ENCODE assay signal across 22 mouse cellular contexts in the genomic region with DNA sequence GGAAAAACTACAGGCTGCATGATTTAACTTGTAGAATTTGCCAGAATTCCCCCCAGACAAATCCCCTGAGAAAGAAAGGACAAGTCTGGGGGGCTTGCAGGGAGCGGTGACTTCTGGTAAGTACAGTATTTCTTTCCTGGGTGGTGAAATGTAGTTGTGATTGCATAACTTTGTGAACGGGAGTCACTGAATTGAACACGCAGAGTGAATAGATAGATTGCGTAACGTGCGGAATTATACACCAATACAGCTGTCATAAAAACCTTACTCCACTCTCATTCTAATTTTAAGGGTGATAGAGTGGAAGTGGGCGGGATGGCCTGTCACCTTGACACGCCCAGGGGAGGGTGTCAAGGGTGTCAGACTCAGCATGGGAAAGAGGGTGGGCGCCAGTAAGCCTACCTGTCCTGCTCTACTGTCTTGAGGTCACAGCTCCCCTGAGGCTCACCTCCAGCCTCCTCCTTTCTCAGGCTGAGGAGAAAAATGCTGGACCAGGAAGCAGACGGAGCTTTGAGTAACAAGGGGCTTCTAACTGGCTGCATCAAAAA. TPM values are rescaled to one million over a fixed set of nuclear protein-coding genes. Genes with fewer than 3 reads are reported as not detected.
DNase-seq lines count a peak whose midpoint lies in the region; ATAC-seq and TF ChIP-seq lines count a peak whose summit lies in the region.
"Had no signal": no experiment of that assay in that cellular context is flagged by ENCODE, and none has a peak within 500 bp of the region (broad histone marks: within the 10 kb centered on the region; RNA-seq: fewer than 3 reads in every experiment).

No protein-coding gene starts in this region.

- H3K4me3 ChIP-seq in kidney, embryonic 15.5 days (replicated peaks) = no peak overlapping the region
- peak overlapping the region in 1 of 3 experiments; percentile 36 for H3K4me3 ChIP-seq in CH12.LX (replicated peaks in 1 of 3; ENCODE audit: low read depth in 2 of 3, low read length in 2 of 3, poor library complexity in 1 of 3)
- no peak overlapping the region for H3K4me3 ChIP-seq in intestine, postnatal 0 days (ENCODE audit: low read depth, low read length)
- H3K4me3 ChIP-seq in myocyte = no peak overlapping the region
- H3K4me3 ChIP-seq: forebrain, embryonic 15.5 days had no signal

- TF ChIP-seq POLR2A in CH12.LX (IDR thresholded peaks at IDR 0.05; ENCODE audit: low read depth, low read length) = no peak
- TF ChIP-seq POLR2A in myocyte (IDR thresholded peaks at IDR 0.05; ENCODE audit: insufficient read length, low read depth) = no peak

- no peak overlapping the region for H3K27ac ChIP-seq in kidney, embryonic 15.5 days
- no peak overlapping the region for H3K27ac ChIP-seq in CH12.LX (ENCODE audit: insufficient read depth, low read depth)
- no peak overlapping the region for H3K27ac ChIP-seq in intestine, postnatal 0 days (ENCODE audit: low read depth, low read length)
- H3K27ac ChIP-seq: forebrain, embryonic 15.5 days; hindbrain, embryonic 14.5 days; macrophage had no signal

- 0 out of 2 replicates have a peak overlapping the region, but pooled peaks have one; percentile 15 for H3K4me2 ChIP-seq in kidney, embryonic 15.5 days
- peak overlapping the region; percentile 79 for H3K4me2 ChIP-seq in CH12.LX (ENCODE audit: insufficient read depth, low read depth, poor library complexity, severe bottlenecking)
- peak overlapping the region; percentile 46 for H3K4me2 ChIP-seq in intestine, postnatal 0 days (replicated peaks; ENCODE audit: low read depth)
- H3K4me2 ChIP-seq in myocyte (ENCODE audit: low read depth) = peak overlapping the region; percentile 25
- H3K4me2 ChIP-seq: forebrain, embryonic 15.5 days; heart, embryonic 11.5 days; hindbrain, embryonic 14.5 days; lung, embryonic 14.5 days had no signal

- no peak overlapping the region for H3ac ChIP-seq in myocyte (ENCODE audit: control insufficient read depth, insufficient read length)

- DNase-seq in kidney, postnatal 10 days = no peak
- no peak for DNase-seq in CH12.LX (ENCODE audit: extremely low read depth)
- no peak for DNase-seq in cerebellum, adult 11-12 months
- no peak for DNase-seq in urinary bladder, postnatal 4 days (ENCODE audit: low spot score in 2 of 2)
- DNase-seq: adrenal gland, postnatal 25 days; cerebellum, adult 9-11 months; gastrocnemius, postnatal 36 days; heart, postnatal 14 days; kidney, adult 2 months; layer of hippocampus, postnatal 36 days; lung, embryonic 14.5 days; midbrain, embryonic 14.5 days; thymus, postnatal 4 days had no signal

- ATAC-seq in kidney, embryonic 15.5 days (replicated peaks; ENCODE audit: low FRiP score) = no peak
- peak; percentile 74 for ATAC-seq in intestine, postnatal 0 days
- no peak for ATAC-seq in cerebellum, adult (ENCODE audit: insufficient number of reproducible peaks, low FRiP score, low TSS enrichment)
- ATAC-seq: forebrain, embryonic 15.5 days had no signal

- H3K4me1 ChIP-seq in kidney, embryonic 15.5 days = peaks cover 15% of the 10 kb centered on the region; the same call in 1 of the 2 replicates
- peaks cover 5 to 17% of the 10 kb centered on the region in 2 experiments; a peak in 3 of 4 replicates for H3K4me1 ChIP-seq in CH12.LX (ENCODE audit: control insufficient read depth in 1 of 2, insufficient read depth in 2 of 2)
- peaks cover 9% of the 10 kb centered on the region; the same call in 1 of the 2 replicates for H3K4me1 ChIP-seq in intestine, postnatal 0 days (replicated peaks; ENCODE audit: control insufficient read depth, insufficient read depth, low read length)
- H3K4me1 ChIP-seq: forebrain, embryonic 15.5 days had no signal

- peaks cover 7% of the 10 kb centered on the region; the same call in 1 of the 2 replicates for H3K27me3 ChIP-seq in kidney, embryonic 15.5 days
- H3K27me3 ChIP-seq in CH12.LX (replicated peaks) = no peaks in the 10 kb centered on the region
- no peaks in the 10 kb centered on the region for H3K27me3 ChIP-seq in intestine, postnatal 0 days (replicated peaks; ENCODE audit: control insufficient read depth, insufficient read depth, low read length)
- no peaks in the 10 kb centered on the region for H3K27me3 ChIP-seq in myocyte (ENCODE audit: control insufficient read depth, insufficient read depth, insufficient read length)
- H3K27me3 ChIP-seq: forebrain, embryonic 15.5 days had no signal

- H3K36me3 ChIP-seq in kidney, embryonic 15.5 days = no peaks in the 10 kb centered on the region
- no peaks in the 10 kb centered on the region for H3K36me3 ChIP-seq in CH12.LX (replicated peaks in 1 of 2; ENCODE audit: control insufficient read depth in 1 of 2, insufficient read depth in 1 of 2, low read length in 1 of 2)
- no peaks in the 10 kb centered on the region for H3K36me3 ChIP-seq in intestine, postnatal 0 days (ENCODE audit: control insufficient read depth, insufficient read depth)
- H3K36me3 ChIP-seq in myocyte (ENCODE audit: control insufficient read depth, insufficient read depth) = no peaks in the 10 kb centered on the region
- H3K36me3 ChIP-seq: forebrain, embryonic 15.5 days had no signal

- dilution Hi-C loops in CH12.LX (cut with MboI; ENCODE audit: extremely low pct_ligation_motif_present, extremely low pct_unique_long_range_greater_than_20kb, low sequenced_read_pairs) = no loop called here

- H3K79me2 ChIP-seq in CH12.LX (replicated peaks; ENCODE audit: control insufficient read depth, extremely low read depth, insufficient read depth, poor library complexity, severe bottlenecking) (no peaks in the 10 kb centered on the region), myocyte (ENCODE audit: control insufficient read depth, insufficient read depth) (no peaks in the 10 kb centered on the region)

- no peak for TF ChIP-seq EP300 in CH12.LX (IDR thresholded peaks at IDR 0.05; ENCODE audit: low read length)

- in situ Hi-C loops in CH12.LX (cut with MboI; ENCODE audit: low pct_ligation_motif_present, low pct_unique_long_range_greater_than_20kb, low sequenced_read_pairs) = no loop called here

- WGBS in kidney, embryonic 15.5 days = 31% methylated on average over 10 of the region's 10 CpGs
- 26% methylated on average over 10 of the region's 10 CpGs for WGBS in intestine, postnatal 0 days

- TF ChIP-seq CTCF in CH12.LX (conservative IDR thresholded peaks at IDR 0.05 in 1 of 2, IDR thresholded peaks at IDR 0.05 in 1 of 2; ENCODE audit: low read depth in 2 of 2, low read length in 2 of 2) = no peak
- TF ChIP-seq CTCF in intestine, postnatal 0 days (IDR thresholded peaks at IDR 0.05; ENCODE audit: low read depth) = no peak

- no peak for TF ChIP-seq RAD21 in CH12.LX (IDR thresholded peaks at IDR 0.05; ENCODE audit: low read depth, low read length)

- no peaks in the 10 kb centered on the region for H3K9me3 ChIP-seq in kidney, embryonic 15.5 days (replicated peaks)
- no peaks in the 10 kb centered on the region for H3K9me3 ChIP-seq in CH12.LX (replicated peaks; ENCODE audit: low read length)
- no peaks in the 10 kb centered on the region for H3K9me3 ChIP-seq in intestine, postnatal 0 days (ENCODE audit: control insufficient read depth)
- H3K9me3 ChIP-seq: forebrain, embryonic 15.5 days had no signal

- H3K9ac ChIP-seq in kidney, embryonic 15.5 days = no peak overlapping the region
- H3K9ac ChIP-seq in CH12.LX (ENCODE audit: insufficient read depth, low read depth) = no peak overlapping the region
- no peak overlapping the region for H3K9ac ChIP-seq in intestine, postnatal 0 days (ENCODE audit: low read depth, low read length)
- H3K9ac ChIP-seq: forebrain, embryonic 15.5 days; hindbrain, embryonic 14.5 days; lung, embryonic 14.5 days had no signal

TF ChIP-seq in CH12.LX, 34 proteins besides CTCF, POLR2A, EP300 and RAD21:
- TF ChIP-seq TCF12 (IDR thresholded peaks at IDR 0.05; ENCODE audit: low read depth, low read length) = no peak
- TF ChIP-seq JUN (IDR thresholded peaks at IDR 0.05; ENCODE audit: insufficient read depth, low read depth, low read length) = no peak
TF ChIP-seq in CH12.LX: peak in this region for 0.

TF ChIP-seq in myocyte, 11 proteins besides CTCF, POLR2A, EP300 and RAD21:
- TF ChIP-seq MYOD1 (IDR thresholded peaks at IDR 0.05; ENCODE audit: control insufficient read depth in 1 of 3, insufficient read length in 2 of 3, low read depth in 2 of 3) = no peak
- TF ChIP-seq CEBPB (IDR thresholded peaks at IDR 0.05; ENCODE audit: insufficient read depth, poor library complexity, severe bottlenecking) = peak; percentile 69
- no peak for TF ChIP-seq MAX (IDR thresholded peaks at IDR 0.05; ENCODE audit: low read depth)
- TF ChIP-seq POLR2AphosphoS2 (IDR thresholded peaks at IDR 0.05; ENCODE audit: insufficient read length, low read depth) = no peak
- no peak for TF ChIP-seq TCF12 (IDR thresholded peaks at IDR 0.05; ENCODE audit: insufficient read depth, poor library complexity, severe bottlenecking)
- no peak for TF ChIP-seq E2F4 (IDR thresholded peaks at IDR 0.05; ENCODE audit: insufficient read depth)
- no peak for TF ChIP-seq TCF3 (IDR thresholded peaks at IDR 0.05; ENCODE audit: insufficient read length, low read depth)

RNA-seq across cellular contexts. Expression of gene Sdr42e1, which starts 10.5 kb away (rescaled TPM):
- polyA plus RNA-seq in kidney, embryonic 15.5 days (2015; fragmentation: Nextera tagmentation; extraction: Ambion mirVana) = 2.1 and 2.5 TPM in 2 replicates
- total RNA-seq in CH12.LX (2012; rRNA removed) (3.1 and 3.5 TPM in 2 replicates), CH12.LX (2014; rRNA removed) (4.1 and 4.3 TPM in 2 replicates)
- polyA plus RNA-seq in CH12.LX (2012; ENCODE audit: insufficient read length, low read depth) (2.3 and 2.7 TPM in 2 replicates), myocyte (2012; fragmentation: generic; extraction: Trizol) (0.10 TPM)
- polyA plus RNA-seq in intestine, postnatal 0 days (2015; fragmentation: Nextera tagmentation; extraction: Ambion mirVana) = 6.0 and 7.7 TPM in 2 replicates

RNA-seq across cellular contexts. Expression of gene Hsd17b2, which starts 17.7 kb away (rescaled TPM):
- 2.2 and 2.6 TPM in 2 replicates for polyA plus RNA-seq in kidney, embryonic 15.5 days (2015; fragmentation: Nextera tagmentation; extraction: Ambion mirVana)
- not detected in 2 replicates for total RNA-seq in CH12.LX (2012; rRNA removed)
- not detected in 2 replicates for total RNA-seq in CH12.LX (2014; rRNA removed)
- not detected in 2 replicates for polyA plus RNA-seq in CH12.LX (2012; ENCODE audit: insufficient read length, low read depth)
- 66.3 and 69.9 TPM in 2 replicates for polyA plus RNA-seq in intestine, postnatal 0 days (2015; fragmentation: Nextera tagmentation; extraction: Ambion mirVana)
- polyA plus RNA-seq in myocyte (2012; fragmentation: generic; extraction: Trizol) = not detected
- total RNA-seq: adrenal gland, postnatal 25 days; gastrocnemius, postnatal 36 days; heart, postnatal 14 days; layer of hippocampus, postnatal 36 days had no signal
- polyA plus RNA-seq: forebrain, embryonic 15.5 days; macrophage; midbrain, embryonic 14.5 days; spleen, adult 2 months had no signal

Comparison
In these comparisons a context has a peak if more than half of its experiments do, and no peak if none do; other contexts are left out.
1. H3K4me2 ChIP-seq: peak in every context shown above with its lines; median percentile 79 in CH12.LX; 46 in intestine, postnatal 0 days; 25 in myocyte; 15 in kidney, embryonic 15.5 days.
2. RNA of gene Hsd17b2, which starts 17.7 kb away (polyA plus RNA-seq): 66.3 to 69.9 TPM in intestine, postnatal 0 days; 2.2 to 2.6 TPM in kidney, embryonic 15.5 days, not detected in CH12.LX and not detected in myocyte (single experiment); every median in the first group is over 10 times any median in the second.